Mouse (Mus musculus) hindbrain, embryonic 15.5 days (tissue): Measurements from ENCODE around the gene 4933416C03Rik. TPM values are rescaled to one million over a fixed set of nuclear protein-coding genes. Genes with fewer than 3 reads are reported as not detected.

Experiments used
- ATAC-seq: fragments of 200-750 bp; cut with Nextera tagmentation; 2 replicates; pipeline ENCODE4 v1.8.0; 2017; ENCODE audit warnings: low read depth, moderate number of reproducible peaks, moderate TSS enrichment; ENCODE audit not compliant: low FRiP score
- H3K27ac ChIP-seq: fragments of 300-500 bp; sonication (generic); replicated peaks from 2 replicates; pipeline ENCODE4 v1.5.1; 2015; ENCODE audit warnings: mild to moderate bottlenecking, inconsistent platforms
- H3K27me3 ChIP-seq: fragments of 300-500 bp; sonication (generic); 2 replicates; pipeline ENCODE4 v1.6.1; 2015; ENCODE audit warnings: control low read depth, inconsistent platforms
- H3K36me3 ChIP-seq: fragments of 300-500 bp; sonication (generic); 2 replicates; pipeline ENCODE4 v1.6.1; 2015; ENCODE audit warnings: control low read depth, inconsistent platforms
- H3K4me1 ChIP-seq: fragments of 300-500 bp; sonication (generic); replicated peaks from 2 replicates; pipeline ENCODE4 v1.6.1; 2015; ENCODE audit warnings: control low read depth, inconsistent platforms
- H3K4me2 ChIP-seq: fragments of 300-500 bp; sonication (generic); 2 replicates; pipeline ENCODE4 v1.6.1; 2015; ENCODE audit warnings: moderate library complexity, mild to moderate bottlenecking, inconsistent platforms
- H3K4me3 ChIP-seq: fragments of 300-500 bp; sonication (generic); 2 replicates; pipeline ENCODE4 v1.5.1; 2015; ENCODE audit warnings: mild to moderate bottlenecking, inconsistent platforms
- H3K9ac ChIP-seq: fragments of 300-500 bp; sonication (generic); 2 replicates; pipeline ENCODE4 v1.6.1; 2015; ENCODE audit warnings: inconsistent platforms
- H3K9me3 ChIP-seq: fragments of 300-500 bp; sonication (generic); 2 replicates; pipeline ENCODE4 v1.6.1; 2016; ENCODE audit warnings: control low read depth, inconsistent platforms
- WGBS: fragments of 180-500 bp; shearing (Covaris S2); methylation state at CpG from one replicate; pipeline ENCODE4 v1.1.7; 2015; 5-methylcytosine and 5-hydroxymethylcytosine counted together
- polyA plus RNA-seq: library from polyadenylated mRNA; unstranded; fragments of >200 nt; fragmentation: Nextera tagmentation; extraction: Ambion mirVana; gene quantifications from 2 replicates; pipeline ENCODE4 v1.2.1, GENCODE M21; 2015

4933416C03Rik gene
- 0.06 TPM in 1 of 2 replicates, not detected in the other for polyA plus RNA-seq

- H3K4me2 ChIP-seq: no peak within 1 kb of the TSS
- ATAC-seq: no peak
- H3K9me3 ChIP-seq: no peaks in the 10 kb centered on the region
- no peak within 1 kb of the TSS for H3K4me3 ChIP-seq
- H3K4me1 ChIP-seq: no peaks in the 10 kb centered on the region
- H3K27ac ChIP-seq: no peak within 1 kb of the TSS
- WGBS: 96% methylated on average over 39 of the region's 39 CpGs
- H3K27me3 ChIP-seq: no peaks in the 10 kb centered on the region
- H3K36me3 ChIP-seq: no peaks in the 10 kb centered on the region
- H3K9ac ChIP-seq: no peak within 1 kb of the TSS
Observed at GRCm38 (mm10) chr10:116113867-116114474, at the start of gene 4933416C03Rik. Gene 4933416C03Rik (minus strand): TSS chr10:116113917.

GRCm38 (mm10) chr10:116162338-116162737, 48.6 kb upstream of the 4933416C03Rik start:
- Histone ChIP-seq H3K27ac (no peak overlapping the region), H3K27me3 (no peaks in the 10 kb centered on the region), H3K4me1 (no peaks in the 10 kb centered on the region), H3K9me3 (no peaks in the 10 kb centered on the region), H3K9ac (no peak overlapping the region), H3K36me3 (no peaks in the 10 kb centered on the region), H3K4me2 (no peak overlapping the region), H3K4me3 (no peak overlapping the region)
- no peak for ATAC-seq
- WGBS: 80% methylated on average over 12 of the region's 12 CpGs

DNA sequence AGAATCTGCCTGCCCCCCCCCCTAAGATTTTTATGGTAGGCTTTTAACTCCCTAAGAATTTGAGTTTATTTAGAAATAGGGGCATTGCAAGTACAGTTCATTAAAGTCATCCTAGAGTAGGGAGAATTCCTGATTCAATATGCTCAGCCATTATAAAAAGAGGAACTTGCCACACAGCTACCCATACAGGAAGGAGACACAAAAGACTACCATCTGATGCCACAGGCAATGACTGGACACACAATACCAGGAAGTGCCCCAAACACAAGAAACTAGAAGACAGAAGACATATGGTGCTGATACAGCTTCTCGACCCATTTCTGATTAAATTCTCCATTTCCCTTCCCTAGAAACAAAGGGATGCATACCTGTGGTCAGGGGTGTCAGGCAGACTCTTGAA, 43.0 kb upstream of the 4933416C03Rik start:
- Histone ChIP-seq H3K4me1 (no peaks in the 10 kb centered on the region), H3K27me3 (no peaks in the 10 kb centered on the region), H3K4me3 (no peak overlapping the region), H3K36me3 (no peaks in the 10 kb centered on the region), H3K9ac (no peak overlapping the region), H3K4me2 (no peak overlapping the region), H3K9me3 (no peaks in the 10 kb centered on the region), H3K27ac (no peak overlapping the region)
- WGBS: 86% methylated on average over 1 of the region's 1 CpGs
- no peak for ATAC-seq

DNA sequence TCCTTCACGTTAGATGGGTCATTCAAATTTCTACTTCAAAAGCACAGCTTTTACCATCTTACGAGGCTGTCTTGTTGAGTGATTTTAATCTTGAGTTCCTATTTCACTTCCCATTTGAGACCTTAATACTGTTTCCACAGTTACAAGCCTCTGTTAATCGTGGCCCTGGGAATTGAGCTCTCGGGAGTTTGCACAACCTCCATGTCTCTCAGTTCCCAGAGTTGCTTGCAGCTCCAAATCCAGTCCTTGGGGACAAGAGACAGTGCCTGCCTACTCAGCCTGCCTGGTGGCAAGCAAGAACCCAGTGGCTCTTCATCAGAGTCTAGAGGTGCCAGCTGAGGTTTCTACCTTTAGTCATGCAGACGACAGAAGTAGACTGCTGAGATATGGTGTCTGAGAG, 41.0 kb upstream of the 4933416C03Rik start:
- no peaks in the 10 kb centered on the region for H3K36me3 ChIP-seq
- no peaks in the 10 kb centered on the region for H3K9me3 ChIP-seq
- H3K4me3 ChIP-seq: no peak overlapping the region
- peak overlapping the region; percentile 34; the same call in 1 of the 2 replicates for H3K27ac ChIP-seq
- no peaks in the 10 kb centered on the region for H3K4me1 ChIP-seq
- H3K27me3 ChIP-seq: no peaks in the 10 kb centered on the region
- ATAC-seq: no peak
- 68% methylated on average over 5 of the region's 5 CpGs for WGBS
- no peak overlapping the region for H3K4me2 ChIP-seq
- H3K9ac ChIP-seq: no peak overlapping the region

GRCm38 (mm10) chr10:116146091-116146490, 32.4 kb upstream of the 4933416C03Rik start:
- Histone ChIP-seq H3K27me3 (no peaks in the 10 kb centered on the region), H3K9ac (no peak overlapping the region), H3K9me3 (no peaks in the 10 kb centered on the region), H3K4me3 (no peak overlapping the region), H3K36me3 (no peaks in the 10 kb centered on the region), H3K4me1 (0 out of 2 replicates have a peak, but pooled peaks cover 7% of the 10 kb centered on the region), H3K4me2 (no peak overlapping the region), H3K27ac (no peak overlapping the region)
- WGBS: 23% methylated on average over 9 of the region's 9 CpGs
- no peak for ATAC-seq

DNA sequence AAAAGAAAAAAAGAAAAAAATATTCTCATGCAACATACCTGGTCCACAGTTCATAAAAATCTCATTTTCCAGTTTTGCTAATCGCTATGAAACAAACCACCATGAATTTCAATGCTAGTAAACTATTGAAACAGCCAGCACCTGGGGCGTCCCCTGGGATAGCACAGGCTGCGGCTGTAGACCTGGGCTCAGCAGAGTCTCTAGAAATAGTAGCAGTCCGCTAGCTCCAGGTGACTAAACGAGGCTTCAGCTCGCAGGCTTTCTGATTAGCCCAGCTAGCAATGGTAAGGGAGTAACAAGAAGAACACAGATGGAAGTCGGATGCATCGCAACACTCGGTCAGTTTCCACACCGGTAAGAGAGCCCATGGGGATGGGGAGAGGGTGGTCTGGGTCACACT, 30.0 kb upstream of the 4933416C03Rik start:
- H3K9me3 ChIP-seq: no peaks in the 10 kb centered on the region
- H3K27ac ChIP-seq: no peak overlapping the region
- ATAC-seq: no peak
- WGBS: 82% methylated on average over 10 of the region's 10 CpGs
- H3K27me3 ChIP-seq: no peaks in the 10 kb centered on the region
- H3K9ac ChIP-seq: no peak overlapping the region
- no peak overlapping the region for H3K4me2 ChIP-seq
- H3K4me1 ChIP-seq: 0 out of 2 replicates have a peak, but pooled peaks cover 7% of the 10 kb centered on the region
- no peak overlapping the region for H3K4me3 ChIP-seq
- H3K36me3 ChIP-seq: no peaks in the 10 kb centered on the region

- 93% methylated on average over 8 of the region's 8 CpGs for WGBS
- H3K27ac ChIP-seq: no peak overlapping the region
- H3K27me3 ChIP-seq: no peaks in the 10 kb centered on the region
- no peak overlapping the region for H3K9ac ChIP-seq
- no peaks in the 10 kb centered on the region for H3K36me3 ChIP-seq
- no peak overlapping the region for H3K4me3 ChIP-seq
- no peaks in the 10 kb centered on the region for H3K4me1 ChIP-seq
- H3K4me2 ChIP-seq: no peak overlapping the region
- no peak for ATAC-seq
- H3K9me3 ChIP-seq: no peaks in the 10 kb centered on the region
Observed at GRCm38 (mm10) chr10:116140226-116140625, 26.5 kb upstream of the 4933416C03Rik start.

DNA sequence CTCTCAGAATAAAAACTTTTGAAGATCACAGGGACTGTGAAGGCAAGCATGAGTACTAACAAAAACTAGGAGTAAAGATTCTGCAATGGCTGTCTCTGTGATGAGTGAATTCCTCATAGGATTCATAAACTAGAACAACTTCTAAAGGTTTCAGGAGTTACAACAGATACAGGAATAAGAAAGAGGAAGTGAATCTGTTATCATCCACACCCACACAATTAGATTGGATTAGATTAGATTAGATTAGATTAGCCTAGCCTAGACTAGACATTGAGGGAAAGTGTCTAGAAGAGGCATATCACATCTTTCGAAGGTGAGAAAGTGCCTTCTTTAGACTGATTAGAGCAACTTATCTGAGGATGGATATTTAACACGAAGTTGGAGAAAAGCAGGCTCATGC, 21.5 kb upstream of the 4933416C03Rik start:
- no peaks in the 10 kb centered on the region for H3K27me3 ChIP-seq
- 81% methylated on average over 2 of the region's 2 CpGs for WGBS
- ATAC-seq: no peak
- no peak overlapping the region for H3K9ac ChIP-seq
- no peaks in the 10 kb centered on the region for H3K36me3 ChIP-seq
- H3K4me3 ChIP-seq: no peak overlapping the region
- H3K4me1 ChIP-seq: no peaks in the 10 kb centered on the region
- no peaks in the 10 kb centered on the region for H3K9me3 ChIP-seq
- no peak overlapping the region for H3K4me2 ChIP-seq
- no peak overlapping the region for H3K27ac ChIP-seq

GRCm38 (mm10) chr10:116132233-116132632, 18.5 kb upstream of the 4933416C03Rik start:
- H3K36me3 ChIP-seq: no peaks in the 10 kb centered on the region
- ATAC-seq: no peak
- H3K27ac ChIP-seq: no peak overlapping the region
- no peak overlapping the region for H3K4me3 ChIP-seq
- no peaks in the 10 kb centered on the region for H3K27me3 ChIP-seq
- 86% methylated on average over 4 of the region's 4 CpGs for WGBS
- no peaks in the 10 kb centered on the region for H3K4me1 ChIP-seq
- no peak overlapping the region for H3K4me2 ChIP-seq
- no peaks in the 10 kb centered on the region for H3K9me3 ChIP-seq
- H3K9ac ChIP-seq: no peak overlapping the region

- no peaks in the 10 kb centered on the region for H3K9me3 ChIP-seq
- H3K4me1 ChIP-seq: no peaks in the 10 kb centered on the region
- no peak overlapping the region for H3K4me2 ChIP-seq
- no peak overlapping the region for H3K4me3 ChIP-seq
- H3K27ac ChIP-seq: no peak overlapping the region
- 88% methylated on average over 4 of the region's 4 CpGs for WGBS
- no peak overlapping the region for H3K9ac ChIP-seq
- H3K27me3 ChIP-seq: no peaks in the 10 kb centered on the region
- no peak for ATAC-seq
- H3K36me3 ChIP-seq: no peaks in the 10 kb centered on the region
Observed at GRCm38 (mm10) chr10:116131223-116131622, 17.5 kb upstream of the 4933416C03Rik start.

DNA sequence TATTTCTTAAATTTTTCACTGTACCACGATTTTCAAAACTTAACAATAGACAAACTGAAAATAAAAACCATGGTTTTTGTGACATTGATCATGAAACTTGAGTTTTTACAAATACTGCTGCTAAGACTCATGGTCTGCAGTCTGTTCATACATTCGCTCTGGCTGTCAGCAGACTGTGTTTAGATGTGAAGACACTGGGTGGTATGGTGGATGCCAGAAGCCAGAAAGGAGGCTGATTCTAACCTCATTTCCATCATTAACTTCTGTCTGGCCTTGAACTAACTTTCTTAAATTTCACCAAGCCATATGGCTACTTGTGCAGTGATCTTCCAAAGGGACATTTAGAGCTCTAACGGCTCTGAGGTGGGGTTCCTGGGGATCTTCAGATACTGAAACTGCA, 16.7 kb upstream of the 4933416C03Rik start:
- no peaks in the 10 kb centered on the region for H3K9me3 ChIP-seq
- no peaks in the 10 kb centered on the region for H3K4me1 ChIP-seq
- no peak for ATAC-seq
- no peaks in the 10 kb centered on the region for H3K36me3 ChIP-seq
- WGBS: 83% methylated on average over 3 of the region's 3 CpGs
- H3K27ac ChIP-seq: no peak overlapping the region
- H3K9ac ChIP-seq: no peak overlapping the region
- H3K4me2 ChIP-seq: no peak overlapping the region
- no peaks in the 10 kb centered on the region for H3K27me3 ChIP-seq
- H3K4me3 ChIP-seq: no peak overlapping the region

GRCm38 (mm10) chr10:116125364-116125763, 11.6 kb upstream of the 4933416C03Rik start:
- Histone ChIP-seq H3K4me1 (no peaks in the 10 kb centered on the region), H3K4me3 (no peak overlapping the region), H3K36me3 (no peaks in the 10 kb centered on the region), H3K27me3 (no peaks in the 10 kb centered on the region), H3K4me2 (no peak overlapping the region), H3K27ac (no peak overlapping the region), H3K9me3 (no peaks in the 10 kb centered on the region), H3K9ac (no peak overlapping the region)
- no peak for ATAC-seq
- WGBS: 58% methylated on average over 5 of the region's 5 CpGs

DNA sequence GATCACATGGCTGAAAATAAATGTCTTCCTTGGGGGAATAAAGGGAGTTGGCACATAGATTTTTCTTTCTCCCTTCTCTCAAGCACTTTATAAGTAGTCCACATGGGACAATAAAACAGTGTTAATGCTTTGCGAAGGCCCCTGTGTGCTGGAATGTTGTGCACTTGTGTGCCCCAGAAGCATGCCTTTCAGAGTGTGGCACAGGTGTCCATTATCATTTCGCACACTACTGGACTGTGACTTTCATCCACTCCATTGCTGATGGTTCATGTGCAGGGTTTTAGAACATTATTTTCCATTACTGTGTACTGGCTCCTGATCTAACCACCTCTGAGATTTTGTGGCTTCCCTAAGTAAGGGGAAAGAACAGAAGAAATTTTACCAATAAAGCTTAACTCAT, 10.1 kb upstream of the 4933416C03Rik start:
- Histone ChIP-seq H3K9me3 (no peaks in the 10 kb centered on the region), H3K36me3 (no peaks in the 10 kb centered on the region), H3K4me1 (no peaks in the 10 kb centered on the region), H3K4me3 (no peak overlapping the region), H3K4me2 (no peak overlapping the region), H3K27ac (no peak overlapping the region), H3K9ac (no peak overlapping the region), H3K27me3 (no peaks in the 10 kb centered on the region)
- WGBS: 79% methylated on average over 2 of the region's 2 CpGs
- no peak for ATAC-seq
